Mouse (Mus musculus): Measurements from ENCODE around the gene Dkkl1. TPM values are rescaled to one million over a fixed set of nuclear protein-coding genes. Genes with fewer than 3 reads are reported as not detected.
A peak's percentile ranks its signal among the peaks of the same experiment; 100 is the strongest.

The Dkkl1 gene
- total RNA-seq, 2 experiments from 2014 or later, result not detected

GRCm38 (mm10) chr7:45169495-45169894, 42.5 kb downstream of the Dkkl1 start:
- no peak for DNase-seq (ENCODE audit: low spot score in 2 of 2)

- DNase-seq (ENCODE audit: low spot score in 2 of 2), result no peak
These were observed 43.3 kb downstream of the Dkkl1 start for GRCm38 (mm10) chr7:45168656-45169055.

- DNase-seq (ENCODE audit: low spot score in 2 of 2), result no peak
These were observed 44.0 kb downstream of the Dkkl1 start for GRCm38 (mm10) chr7:45167761-45168445.

- no peak for DNase-seq (ENCODE audit: low spot score in 2 of 2)
These were observed 45.0 kb downstream of the Dkkl1 start for GRCm38 (mm10) chr7:45166950-45167401.

- DNase-seq (ENCODE audit: low spot score in 2 of 2), result no peak
These were observed 46.2 kb downstream of the Dkkl1 start for GRCm38 (mm10) chr7:45165701-45166100.

GRCm38 (mm10) chr7:45164833-45165232, 47.1 kb downstream of the Dkkl1 start:
- no peak for DNase-seq (ENCODE audit: low spot score in 2 of 2)

- DNase-seq (ENCODE audit: low spot score in 2 of 2), result no peak
These were observed 48.0 kb downstream of the Dkkl1 start, which contains the start of gene Slc17a7 for GRCm38 (mm10) chr7:45163735-45164490. TSS of gene Slc17a7 (plus strand) at chr7:45163949.

GRCm38 (mm10) chr7:45162996-45163615, 48.8 kb downstream of the Dkkl1 start:
- no peak for DNase-seq (ENCODE audit: low spot score in 2 of 2)

- DNase-seq (ENCODE audit: low spot score in 2 of 2), result no peak
These were observed 49.4 kb downstream of the Dkkl1 start for GRCm38 (mm10) chr7:45162551-45162950.

GRCm38 (mm10) chr7:45161612-45162473, 50.1 kb downstream of the Dkkl1 start:
- peak; percentile 75 to 85 for DNase-seq (ENCODE audit: low spot score in 2 of 2)

GRCm38 (mm10) chr7:45160866-45161265, 51.1 kb downstream of the Dkkl1 start:
- no peak for DNase-seq (ENCODE audit: low spot score in 2 of 2)

- DNase-seq (ENCODE audit: low spot score in 2 of 2), result no peak
These were observed 51.6 kb downstream of the Dkkl1 start for GRCm38 (mm10) chr7:45160316-45160800.

GRCm38 (mm10) chr7:45158991-45159390, 53.0 kb downstream of the Dkkl1 start:
- no peak for DNase-seq (ENCODE audit: low spot score in 2 of 2)

Small RNA genes lying within 50 kb of the gene (microRNA-seq; reads per million reads assigned to microRNA genes)
- not detected for gene Mir7055

Other genes starting within 250 kb of the Dkkl1 start
- 10 to 100 TPM; 10.3 to 10.8 TPM for gene Cpt1c, start 237.3 kb downstream of the Dkkl1 start, total RNA-seq (2021)
- gene Prmt1, start 225.6 kb downstream of the Dkkl1 start, total RNA-seq (2021), result 100 to 1,000 TPM; 318 to 331 TPM
- gene Irf3, start 214.5 kb downstream of the Dkkl1 start, total RNA-seq (2021), result 10 to 100 TPM; 46.0 to 50.4 TPM
- gene Bcl2l12, start 213.4 kb downstream of the Dkkl1 start, total RNA-seq (2021), result 10 to 100 TPM; 21.5 to 22.0 TPM
- gene Scaf1, start 195.8 kb downstream of the Dkkl1 start, total RNA-seq (2021), result 10 to 100 TPM; 74.1 to 76.0 TPM
- gene Rras, start 194.2 kb downstream of the Dkkl1 start, total RNA-seq (2021), result 100 to 1,000 TPM; 119 to 123 TPM
- 10 to 100 TPM; 63.9 to 65.2 TPM for gene Prr12, start 159.3 kb downstream of the Dkkl1 start, total RNA-seq (2021)
- gene Nosip, start 149.7 kb downstream of the Dkkl1 start, total RNA-seq (2021), result 10 to 100 TPM; 47.3 to 48.3 TPM
- 10 to 100 TPM; 11.7 to 12.3 TPM for gene Prrg2, start 149.5 kb downstream of the Dkkl1 start, total RNA-seq (2021)
- gene Rcn3, start 119.9 kb downstream of the Dkkl1 start, total RNA-seq (2021), result 100 to 1,000 TPM; 172 to 192 TPM
- gene Fcgrt, start 108.3 kb downstream of the Dkkl1 start, total RNA-seq (2021), result 10 to 100 TPM; 84.6 to 87.3 TPM
- gene Rps11, start 87.7 kb downstream of the Dkkl1 start, total RNA-seq (2021), result 1,000 to 10,000 TPM in 1 of 2 experiments, 100 to 1,000 TPM in 1; 985 to 1,047 TPM
- 1,000 to 10,000 TPM; 1,483 to 1,628 TPM for gene Rpl13a, start 83.4 kb downstream of the Dkkl1 start, total RNA-seq (2021)
- under 1 TPM in 1 of 2 experiments, not detected in 1; 0.34 TPM for gene Gm45713, start 75.9 kb downstream of the Dkkl1 start, total RNA-seq (2021)
- gene Flt3l, start 75.7 kb downstream of the Dkkl1 start, total RNA-seq (2021), result 1 to 10 TPM; 2.4 to 5.1 TPM
- 10 to 100 TPM; 52.1 to 59.3 TPM for gene Pih1d1, start 57.8 kb downstream of the Dkkl1 start, total RNA-seq (2021)
- gene Aldh16a1, start 57.6 kb downstream of the Dkkl1 start, total RNA-seq (2021), result 10 to 100 TPM; 34.8 to 51.6 TPM
- 1 to 10 TPM; 2.6 to 3.0 TPM for gene Slc17a7, start 48.2 kb downstream of the Dkkl1 start, total RNA-seq (2021)
- under 1 TPM; 0.34 to 0.42 TPM for gene Gfy, start 32.6 kb downstream of the Dkkl1 start, total RNA-seq (2021)
- gene Pth2, start 31.2 kb downstream of the Dkkl1 start, total RNA-seq (2021), result not detected
- gene Ccdc155, start 7.3 kb downstream of the Dkkl1 start, total RNA-seq (2021), result 1 to 10 TPM; 3.2 to 4.9 TPM
- gene Tead2, start 3.6 kb upstream of the Dkkl1 start, total RNA-seq (2021), result 10 to 100 TPM; 40.0 to 51.4 TPM
- 1 to 10 TPM; 3.7 to 4.8 TPM for gene Cd37, start 27.0 kb upstream of the Dkkl1 start, total RNA-seq (2021)
- not detected for gene Slc6a16, start 28.9 kb upstream of the Dkkl1 start, total RNA-seq (2021)
- gene Slc6a21, start 65.4 kb upstream of the Dkkl1 start, total RNA-seq (2021), result not detected
- gene Trpm4, start 121.6 kb upstream of the Dkkl1 start, total RNA-seq (2021), result 10 to 100 TPM; 42.7 to 53.4 TPM
- gene Hrc, start 123.1 kb upstream of the Dkkl1 start, total RNA-seq (2021), result 100 to 1,000 TPM; 523 to 551 TPM
- 1 to 10 TPM; 1.9 to 2.4 TPM for gene Ppfia3, start 154.9 kb upstream of the Dkkl1 start, total RNA-seq (2021)
- gene Lin7b, start 158.4 kb upstream of the Dkkl1 start, total RNA-seq (2021), result 1 to 10 TPM in 1 of 2 experiments, under 1 TPM in 1; 0.86 to 1.1 TPM
- gene Snrnp70, start 183.6 kb upstream of the Dkkl1 start, total RNA-seq (2021), result 100 to 1,000 TPM; 215 to 251 TPM
- 10 to 100 TPM; 11.4 to 12.8 TPM for gene Kcna7, start 193.5 kb upstream of the Dkkl1 start, total RNA-seq (2021)
- gene Ntf5, start 201.5 kb upstream of the Dkkl1 start, total RNA-seq (2021), result under 1 TPM; 0.61 to 0.98 TPM
- not detected for gene Lhb, start 208.7 kb upstream of the Dkkl1 start, total RNA-seq (2021)
- 100 to 1,000 TPM; 114 to 133 TPM for gene Gys1, start 222.7 kb upstream of the Dkkl1 start, total RNA-seq (2021)
- gene Ruvbl2, start 225.9 kb upstream of the Dkkl1 start, total RNA-seq (2021), result 10 to 100 TPM; 41.4 to 41.8 TPM
- 100 to 1,000 TPM; 339 to 373 TPM for gene Ftl1, start 247.7 kb upstream of the Dkkl1 start, total RNA-seq (2021)

Measured in gastrocnemius, postnatal 4 days (tissue).